17 mouse cellular contexts compared by ENCODE assay signal in genomic region chr9:56956966-56957675, GRCm38 (mm10). TPM values are rescaled to one million over a fixed set of nuclear protein-coding genes. Genes with fewer than 3 reads are reported as not detected.
DNase-seq lines count a peak whose midpoint lies in the region; ATAC-seq lines count a peak whose summit lies in the region.
"Had no signal": no experiment of that assay in that cellular context is flagged by ENCODE, and none has a peak within 500 bp of the region (broad histone marks: within the 10 kb centered on the region; RNA-seq: fewer than 3 reads in every experiment).

No protein-coding gene starts in this region.

- no peak overlapping the region for H3K9ac ChIP-seq in kidney, embryonic 16.5 days (replicated peaks; ENCODE audit: low read length)
- H3K9ac ChIP-seq in limb, embryonic 11.5 days (ENCODE audit: low read length) = no peak overlapping the region
- H3K9ac ChIP-seq: embryonic facial prominence, embryonic 15.5 days; forebrain, embryonic 13.5 days; hindbrain, embryonic 15.5 days; liver, embryonic 12.5 days had no signal

- 49% methylated on average over 7 of the region's 7 CpGs for WGBS in kidney, embryonic 16.5 days
- WGBS in limb, embryonic 11.5 days = 46% methylated on average over 7 of the region's 7 CpGs

- peak; percentile 6 for DNase-seq in embryo, embryonic 10.5 days (ENCODE audit: low spot score)
- DNase-seq in embryo, embryonic 10 days (ENCODE audit: low spot score) = no peak
- peak; percentile 13 for DNase-seq in kidney, postnatal 14 days
- DNase-seq in NIH3T3 (ENCODE audit: low read depth) = peak; percentile 39
- peak; percentile 40 for DNase-seq in limb, embryonic 11.5 days (ENCODE audit: low spot score)
- DNase-seq: cerebellum, postnatal 25 days; heart, adult 2 months; kidney, adult 18-20 months; thymus, postnatal 36 days had no signal

- H3K9me3 ChIP-seq in kidney, embryonic 16.5 days (ENCODE audit: low read length) = no peaks in the 10 kb centered on the region
- H3K9me3 ChIP-seq in limb, embryonic 11.5 days (ENCODE audit: control insufficient read depth, low read length) = no peaks in the 10 kb centered on the region
- H3K9me3 ChIP-seq: embryonic facial prominence, embryonic 15.5 days; forebrain, embryonic 13.5 days; hindbrain, embryonic 15.5 days had no signal

- no peaks in the 10 kb centered on the region for H3K27me3 ChIP-seq in kidney, embryonic 16.5 days (ENCODE audit: insufficient read depth, low read length)
- H3K27me3 ChIP-seq in limb, embryonic 11.5 days (ENCODE audit: control insufficient read depth, insufficient read depth, low read length) = no peaks in the 10 kb centered on the region
- H3K27me3 ChIP-seq: embryonic facial prominence, embryonic 15.5 days; forebrain, embryonic 13.5 days; hindbrain, embryonic 15.5 days; liver, embryonic 12.5 days had no signal

- H3K4me2 ChIP-seq in kidney, embryonic 16.5 days (replicated peaks; ENCODE audit: low read depth, low read length) = no peak overlapping the region
- no peak overlapping the region for H3K4me2 ChIP-seq in limb, embryonic 11.5 days (ENCODE audit: low read depth, severe bottlenecking)
- H3K4me2 ChIP-seq: embryonic facial prominence, embryonic 15.5 days; forebrain, embryonic 13.5 days; hindbrain, embryonic 15.5 days; liver, embryonic 12.5 days had no signal

- H3K36me3 ChIP-seq in kidney, embryonic 16.5 days (ENCODE audit: insufficient read depth, low read length) = peaks cover 10% of the 10 kb centered on the region
- H3K36me3 ChIP-seq in limb, embryonic 11.5 days (ENCODE audit: control insufficient read depth, insufficient read depth, low read length) = 0 out of 2 replicates have a peak, but pooled peaks cover 2% of the 10 kb centered on the region

- H3K4me3 ChIP-seq in kidney, embryonic 16.5 days (ENCODE audit: low read length) = no peak overlapping the region
- no peak overlapping the region for H3K4me3 ChIP-seq in limb, embryonic 11.5 days (ENCODE audit: low read depth, low read length)
- H3K4me3 ChIP-seq: embryonic facial prominence, embryonic 15.5 days; forebrain, embryonic 13.5 days; heart, adult 2 months; hindbrain, embryonic 15.5 days; liver, embryonic 12.5 days had no signal

- ATAC-seq in kidney, embryonic 16.5 days (ENCODE audit: low FRiP score, low TSS enrichment) = no peak
- no peak for ATAC-seq in limb, embryonic 11.5 days (ENCODE audit: insufficient number of reproducible peaks, low FRiP score, low TSS enrichment, low read depth)
- no peak for ATAC-seq in erythroblast, adult 5-6 weeks (replicated peaks; ENCODE audit: low FRiP score, poor library complexity, severe bottlenecking)
- ATAC-seq: forebrain, embryonic 13.5 days; liver, embryonic 12.5 days; midbrain, embryonic 16.5 days had no signal

- H3K4me1 ChIP-seq in kidney, embryonic 16.5 days (ENCODE audit: insufficient read depth, low read length) = 0 out of 2 replicates have a peak, but pooled peaks cover 4% of the 10 kb centered on the region
- no peaks in the 10 kb centered on the region for H3K4me1 ChIP-seq in limb, embryonic 11.5 days (ENCODE audit: control insufficient read depth, insufficient read depth, low read length)
- H3K4me1 ChIP-seq: embryonic facial prominence, embryonic 15.5 days; forebrain, embryonic 13.5 days; hindbrain, embryonic 15.5 days had no signal

- no peak overlapping the region; the same call in 1 of the 2 replicates for H3K27ac ChIP-seq in kidney, embryonic 16.5 days (ENCODE audit: low read length)
- no peak overlapping the region for H3K27ac ChIP-seq in limb, embryonic 11.5 days (replicated peaks; ENCODE audit: low read depth, low read length)
- H3K27ac ChIP-seq: embryonic facial prominence, embryonic 15.5 days; forebrain, embryonic 13.5 days; heart, adult 2 months; hindbrain, embryonic 15.5 days; liver, embryonic 12.5 days; stomach, postnatal 0 days had no signal

RNA-seq across cellular contexts. Expression of gene Snupn, which starts 6.4 kb away (rescaled TPM):
- 27.2 and 29.4 TPM in 2 replicates for polyA plus RNA-seq in kidney, embryonic 16.5 days (2015; fragmentation: Nextera tagmentation; extraction: Ambion mirVana)
- 26.0 and 30.2 TPM in 2 replicates for polyA plus RNA-seq in limb, embryonic 11.5 days (2014; fragmentation: Nextera tagmentation; extraction: Ambion mirVana)
- 4.0 and 7.3 TPM in 2 replicates for total RNA-seq in erythroblast, adult 5-6 weeks (2015; ENCODE audit: low replicate concordance)
- total RNA-seq in erythroblast, adult 5-6 weeks (2017; ENCODE audit: low replicate concordance) = 1.6 and 2.1 TPM in 2 replicates

RNA-seq across cellular contexts. Expression of gene Imp3, which starts 19.8 kb away (rescaled TPM):
- 89.7 and 92.6 TPM in 2 replicates for polyA plus RNA-seq in kidney, embryonic 16.5 days (2015; fragmentation: Nextera tagmentation; extraction: Ambion mirVana)
- 70.9 and 73.6 TPM in 2 replicates for polyA plus RNA-seq in limb, embryonic 11.5 days (2014; fragmentation: Nextera tagmentation; extraction: Ambion mirVana)
- total RNA-seq in erythroblast, adult 5-6 weeks (2015; ENCODE audit: low replicate concordance) = 18.4 and 45.7 TPM in 2 replicates
- 15.3 and 20.1 TPM in 2 replicates for total RNA-seq in erythroblast, adult 5-6 weeks (2017; ENCODE audit: low replicate concordance)

RNA-seq across cellular contexts. Expression of gene Snx33, which starts 28.9 kb away (rescaled TPM):
- polyA plus RNA-seq in kidney, embryonic 16.5 days (2015; fragmentation: Nextera tagmentation; extraction: Ambion mirVana) = 11.9 and 12.3 TPM in 2 replicates
- 7.8 and 10.1 TPM in 2 replicates for polyA plus RNA-seq in limb, embryonic 11.5 days (2014; fragmentation: Nextera tagmentation; extraction: Ambion mirVana)
- 0.38 and 1.3 TPM in 2 replicates for total RNA-seq in erythroblast, adult 5-6 weeks (2015; ENCODE audit: low replicate concordance)
- 0.17 and 0.56 TPM in 2 replicates for total RNA-seq in erythroblast, adult 5-6 weeks (2017; ENCODE audit: low replicate concordance)

RNA-seq across cellular contexts. Expression of gene Ptpn9, which starts 37.6 kb away (rescaled TPM):
- 23.6 TPM in 2 replicates for polyA plus RNA-seq in kidney, embryonic 16.5 days (2015; fragmentation: Nextera tagmentation; extraction: Ambion mirVana)
- polyA plus RNA-seq in limb, embryonic 11.5 days (2014; fragmentation: Nextera tagmentation; extraction: Ambion mirVana) = 40.5 and 44.0 TPM in 2 replicates
- total RNA-seq in erythroblast, adult 5-6 weeks (2015; ENCODE audit: low replicate concordance) = 5.0 and 8.6 TPM in 2 replicates
- total RNA-seq in erythroblast, adult 5-6 weeks (2017; ENCODE audit: low replicate concordance) = 2.4 and 3.1 TPM in 2 replicates
